Mouse (Mus musculus) CD4-positive helper T cell, adult 2 months (primary cell): ENCODE results near the gene 9930104L06Rik.
"Not testable (repeated sequence)": the region's sequence is repeated elsewhere in the genome, so short reads cannot be mapped to it uniquely, and the experiment has no call there.

Experiments
- DNase-seq: peaks from one replicate; pipeline ENCODE4 v3.0.0-alpha.2; 2012; ENCODE audit warnings: low read depth, missing footprints, low spot score

9930104L06Rik gene

DNA sequence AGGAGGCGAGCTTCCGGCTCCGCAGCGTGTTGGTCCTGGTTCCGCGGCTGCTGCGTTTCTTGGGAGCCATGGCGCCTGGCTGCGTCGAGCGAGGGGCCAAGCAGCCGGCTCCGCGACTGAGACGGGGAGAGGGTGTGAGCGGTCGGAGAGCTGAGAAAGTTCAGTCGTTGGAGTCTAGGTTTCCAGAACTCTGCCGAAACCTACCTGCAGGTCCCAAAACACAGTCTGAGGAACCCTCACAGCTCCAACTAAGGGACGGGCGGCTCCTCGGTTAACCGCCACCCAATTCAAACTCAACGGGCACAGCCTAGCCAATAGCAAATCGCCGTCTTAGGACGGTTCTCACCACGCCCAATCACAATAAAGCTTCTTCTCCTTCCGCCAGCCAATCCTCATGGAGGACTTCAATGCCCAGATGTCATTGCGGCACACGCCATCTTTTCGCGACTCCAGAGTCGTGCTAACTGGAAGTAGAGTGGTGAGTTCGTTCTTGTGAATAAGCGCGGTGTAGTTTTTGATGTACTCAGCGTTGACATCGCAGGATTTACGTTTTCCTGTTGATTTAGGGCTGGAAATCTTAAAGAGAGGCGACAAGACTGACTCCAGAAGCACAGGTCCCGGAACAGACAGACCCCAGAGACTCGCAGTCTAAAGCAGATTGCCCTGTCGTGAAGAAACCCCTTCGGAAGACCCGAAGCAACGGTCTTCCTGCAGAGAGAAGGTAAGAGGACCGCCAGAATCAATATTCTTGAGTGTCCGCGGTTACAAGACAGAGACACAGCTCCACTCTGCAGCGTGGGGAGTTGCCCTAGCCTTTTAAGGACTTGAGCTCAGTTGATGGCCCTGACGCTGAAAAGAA lies at the start of gene 9930104L06Rik:
TSS of gene 9930104L06Rik (plus strand) at position 436 of the 859 bp plus-strand sequence.
- peak; percentile 97 for DNase-seq

DNA sequence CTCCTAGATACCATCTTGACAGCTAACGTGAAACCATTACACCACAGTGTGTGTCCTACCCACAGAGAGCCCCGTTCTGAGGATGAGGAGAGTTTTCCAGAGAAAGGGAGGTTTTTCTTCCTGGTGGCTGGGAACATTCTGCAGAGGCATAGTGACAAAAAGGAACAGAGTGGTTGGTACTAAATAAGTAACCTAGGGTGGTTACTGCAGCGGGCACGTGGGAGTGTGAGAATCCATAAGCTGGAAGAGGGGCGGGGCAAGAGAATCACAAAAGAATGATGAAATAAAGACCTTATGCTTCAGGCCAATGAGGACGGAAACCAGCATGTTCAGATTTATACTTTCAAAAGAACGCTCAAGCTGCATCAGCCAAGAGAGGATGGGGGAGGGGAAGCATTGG lies 48.1 kb upstream of the 9930104L06Rik start:
- DNase-seq: no peak

DNA sequence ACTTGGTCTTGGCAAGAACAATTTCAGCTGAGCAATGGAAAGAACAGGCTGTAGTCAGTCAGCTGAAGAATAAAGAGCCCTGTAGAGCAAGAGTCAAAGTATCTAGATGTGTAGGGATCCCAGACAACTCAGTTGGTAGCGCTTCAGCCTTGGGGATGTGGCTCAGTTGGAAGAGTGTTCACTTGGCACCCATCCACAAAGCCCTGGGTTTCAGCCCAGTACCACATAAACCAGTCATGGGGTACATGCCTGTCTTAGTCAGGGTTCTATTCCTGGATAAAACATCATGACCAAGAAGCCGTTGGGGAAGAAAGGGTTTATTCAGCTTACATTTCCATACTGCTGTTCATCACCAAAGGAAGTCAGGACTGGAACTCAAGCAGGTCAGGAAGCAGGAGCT lies 46.9 kb upstream of the 9930104L06Rik start:
- DNase-seq: no peak

DNA sequence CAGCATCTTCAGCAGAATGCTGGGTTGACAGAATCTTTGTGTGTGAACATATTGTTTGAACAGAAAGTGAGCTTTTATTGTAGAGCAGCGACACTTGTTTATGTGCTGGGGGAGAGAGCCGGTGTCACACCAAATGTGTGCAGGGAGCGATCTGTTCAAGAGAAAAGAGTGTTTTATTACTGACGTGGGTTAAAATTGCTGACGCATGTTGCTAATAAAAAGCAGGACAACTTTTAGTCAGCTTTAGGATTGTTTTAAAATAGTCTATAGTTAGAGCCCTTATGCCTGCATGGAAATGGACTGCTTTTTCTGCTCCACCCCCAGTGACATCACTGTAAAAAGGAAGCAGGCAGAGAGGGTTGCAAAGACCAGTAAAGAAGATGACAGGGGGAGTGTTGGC lies 46.0 kb upstream of the 9930104L06Rik start:
- DNase-seq: no peak

GRCm38 (mm10) chr4:124893769-124894168 lies 43.1 kb upstream of the 9930104L06Rik start:
- DNase-seq: no peak

- DNase-seq: no peak
These were observed 42.1 kb upstream of the 9930104L06Rik start for GRCm38 (mm10) chr4:124894508-124895428.

- DNase-seq: no peak
These were observed 38.4 kb upstream of the 9930104L06Rik start for GRCm38 (mm10) chr4:124898428-124898827.

- no peak for DNase-seq
These were observed 36.9 kb upstream of the 9930104L06Rik start for GRCm38 (mm10) chr4:124899906-124900305.

DNA sequence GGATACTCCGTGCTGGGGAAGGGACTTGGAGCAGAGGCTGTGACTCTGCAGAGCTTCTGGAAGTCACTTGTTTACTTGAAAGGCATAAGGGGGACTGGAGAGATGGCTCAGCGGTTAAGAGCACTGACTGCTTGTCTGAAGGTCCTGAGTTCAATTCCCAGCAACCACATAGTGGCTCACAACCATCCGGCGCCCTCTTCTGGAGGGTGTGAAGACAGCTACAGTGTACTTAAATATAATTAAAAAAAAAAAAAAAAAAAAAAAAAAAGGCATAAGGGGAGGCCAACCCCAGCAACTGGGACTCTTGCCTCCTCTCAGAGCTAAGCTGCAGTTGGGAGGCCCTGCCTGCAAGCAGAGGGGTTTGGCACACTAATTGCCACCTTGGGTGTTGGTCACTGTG lies 31.4 kb upstream of the 9930104L06Rik start:
- peak; percentile 28 for DNase-seq

DNA sequence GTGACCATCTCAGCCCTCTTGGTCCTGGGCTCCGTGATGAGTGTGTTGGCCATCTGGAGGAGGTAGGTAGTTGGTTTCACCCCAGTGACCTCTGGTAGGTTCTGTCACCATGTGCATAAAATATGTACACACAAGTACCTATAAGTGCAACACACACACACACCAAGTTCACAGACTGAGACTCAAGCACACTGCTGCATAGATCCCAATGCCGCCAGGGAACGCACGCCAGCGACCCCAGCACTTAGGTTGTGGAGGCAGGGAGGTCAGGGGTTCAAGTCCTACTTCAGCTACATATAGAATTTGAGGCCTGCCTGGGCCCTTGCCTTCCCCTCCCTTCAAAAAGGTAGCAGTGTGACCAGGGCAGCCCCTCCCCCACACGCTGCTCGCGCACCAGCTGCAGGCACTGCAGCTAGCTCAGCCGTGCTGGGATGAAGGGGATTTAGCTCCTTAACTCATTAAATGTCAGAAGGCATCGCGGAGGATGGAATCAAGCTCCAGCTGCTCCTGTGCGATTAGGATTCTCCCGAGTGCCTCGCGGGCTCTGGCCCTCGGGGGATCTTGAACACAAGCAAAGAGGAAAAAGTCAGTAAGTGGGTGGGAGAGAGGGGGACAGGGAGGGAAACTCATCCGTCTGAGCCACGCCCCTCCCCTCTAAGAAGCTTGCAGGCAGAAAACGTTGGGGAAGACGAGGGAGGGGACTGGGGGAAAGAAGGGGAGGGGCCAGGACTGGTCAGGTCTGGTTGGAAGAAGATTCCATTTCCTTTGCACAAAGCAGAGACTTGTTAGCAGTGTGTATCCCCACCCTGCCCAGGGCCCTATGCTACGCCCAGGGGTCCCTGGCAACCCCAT lies 30.7 kb upstream of the 9930104L06Rik start:
- DNase-seq: no peak

GRCm38 (mm10) chr4:124928102-124928501 lies 8.7 kb upstream of the 9930104L06Rik start:
- peak; percentile 50 for DNase-seq

DNA sequence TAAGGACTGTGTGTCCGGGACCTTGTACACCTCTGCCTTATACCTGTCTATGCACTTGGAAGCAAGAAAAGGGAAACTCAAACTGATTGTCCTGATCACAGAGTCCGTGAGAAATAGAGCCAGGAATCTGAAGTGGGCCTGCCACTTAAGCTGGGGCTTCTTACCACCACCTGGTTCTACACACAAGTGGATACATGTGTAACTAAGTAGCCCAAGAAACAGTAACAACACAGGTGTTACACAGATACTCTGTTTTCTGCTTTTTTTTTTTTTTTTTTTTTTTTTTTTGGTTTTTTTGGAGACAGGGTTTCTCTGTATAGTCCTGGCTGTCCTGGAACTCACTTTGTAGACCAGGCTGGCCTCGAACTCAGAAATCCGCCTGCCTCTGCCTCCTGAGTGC lies 2.4 kb downstream of the 9930104L06Rik start, which contains the start of gene Cdca8:
TSS of gene Cdca8 (minus strand) at position 101 of the 400 bp plus-strand sequence.
- not testable (repeated sequence) for DNase-seq

- DNase-seq: peak; percentile 68
These were observed 6.2 kb downstream of the 9930104L06Rik start for GRCm38 (mm10) chr4:124943022-124943421.

DNA sequence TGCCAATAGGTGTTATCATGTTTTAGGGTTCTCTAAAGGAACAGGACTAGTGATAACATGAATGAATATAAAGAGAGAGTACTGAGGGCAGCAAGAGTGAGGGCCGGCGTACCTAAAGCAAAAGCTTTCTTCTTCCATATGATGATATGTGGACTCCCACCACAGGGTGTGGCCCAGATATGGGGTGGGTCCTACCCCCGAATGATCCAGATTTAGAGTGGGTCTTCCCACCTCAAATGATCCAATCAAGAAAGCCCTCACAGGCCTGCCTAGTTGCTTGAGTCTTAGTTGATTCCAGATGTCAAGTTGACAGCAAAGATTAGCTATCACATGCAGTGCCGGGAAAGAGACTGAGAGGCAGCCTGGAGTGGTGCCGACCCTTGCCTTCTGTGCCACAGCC lies 6.9 kb downstream of the 9930104L06Rik start:
- DNase-seq: no peak

DNA sequence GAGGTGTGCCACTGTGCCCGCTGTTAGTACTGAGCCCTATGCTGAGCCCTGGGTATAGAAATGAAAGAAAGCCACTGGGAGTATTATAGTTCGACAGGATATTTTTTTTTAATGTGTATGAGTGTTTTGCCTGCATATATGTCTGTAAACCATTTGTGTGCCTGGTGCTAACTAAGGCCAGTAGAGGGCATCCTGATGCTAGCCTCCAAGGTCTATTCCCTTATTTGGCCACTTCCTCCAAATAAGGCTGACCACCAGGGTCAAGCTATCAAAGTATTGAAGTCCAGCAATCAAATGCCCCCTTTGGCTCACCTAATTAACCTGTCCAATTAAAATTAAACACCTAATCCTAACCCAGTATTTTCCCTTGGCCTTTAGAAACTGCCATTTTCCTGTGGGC lies 8.1 kb downstream of the 9930104L06Rik start:
- no peak for DNase-seq

- no peak for DNase-seq
These were observed 12.6 kb downstream of the 9930104L06Rik start for GRCm38 (mm10) chr4:124949488-124949887.

GRCm38 (mm10) chr4:124950181-124951035 lies 13.6 kb downstream of the 9930104L06Rik start:
- no peak for DNase-seq

- no peak for DNase-seq
These were observed 14.2 kb downstream of the 9930104L06Rik start for GRCm38 (mm10) chr4:124951036-124951433.

DNA sequence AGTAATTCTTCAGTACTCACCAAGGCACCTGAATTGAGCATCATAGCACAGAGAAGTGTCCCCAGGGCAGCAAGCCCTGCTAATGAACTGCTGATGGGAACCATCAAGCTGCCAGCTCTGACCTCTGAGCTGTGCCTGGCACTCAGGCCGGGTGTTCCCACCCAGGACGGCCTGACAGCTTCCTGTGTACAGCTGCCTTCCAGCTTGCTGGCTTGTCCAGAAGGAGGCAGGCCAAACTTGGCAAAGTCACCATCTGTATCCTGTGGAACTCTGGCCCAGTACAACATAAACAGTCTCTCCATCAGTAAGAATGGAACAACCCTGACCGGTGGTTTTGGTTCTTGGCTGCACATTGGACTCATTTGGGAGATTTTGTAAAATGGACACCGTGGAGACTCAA lies 16.7 kb downstream of the 9930104L06Rik start:
- DNase-seq: no peak

GRCm38 (mm10) chr4:124957284-124957683 lies 20.4 kb downstream of the 9930104L06Rik start:
- DNase-seq: no peak
